9 mouse cellular contexts compared by ENCODE assay signal in genomic region chr7:49450261-49451141, GRCm38 (mm10).
A peak's percentile ranks its signal among the peaks of the same experiment; 100 is the strongest.
DNase-seq lines count a peak whose midpoint lies in the region; ATAC-seq and TF ChIP-seq lines count a peak whose summit lies in the region.
"Had no signal": no experiment of that assay in that cellular context is flagged by ENCODE, and none has a peak within 500 bp of the region (broad histone marks: within the 10 kb centered on the region; RNA-seq: fewer than 3 reads in every experiment).

No protein-coding gene starts in this region.

- no peaks in the 10 kb centered on the region for H3K27me3 ChIP-seq in lung, embryonic 14.5 days (ENCODE audit: insufficient read depth, low read length)
- H3K27me3 ChIP-seq in embryonic facial prominence, embryonic 12.5 days: peaks cover 14% of the 10 kb centered on the region
- H3K27me3 ChIP-seq in intestine, embryonic 16.5 days (replicated peaks; ENCODE audit: control insufficient read depth, insufficient read depth, low read length): no peaks in the 10 kb centered on the region

- 6% methylated on average over 22 of the region's 22 CpGs for WGBS in lung, embryonic 14.5 days
- WGBS in embryonic facial prominence, embryonic 12.5 days: 6% methylated on average over 22 of the region's 22 CpGs
- WGBS in intestine, embryonic 16.5 days: 28% methylated on average over 22 of the region's 22 CpGs

- H3K9me3 ChIP-seq in lung, embryonic 14.5 days (ENCODE audit: low read depth, low read length): no peaks in the 10 kb centered on the region
- no peaks in the 10 kb centered on the region for H3K9me3 ChIP-seq in embryonic facial prominence, embryonic 12.5 days
- no peaks in the 10 kb centered on the region for H3K9me3 ChIP-seq in intestine, embryonic 16.5 days (ENCODE audit: control insufficient read depth, low read length)

- H3K27ac ChIP-seq in lung, embryonic 14.5 days (ENCODE audit: low read depth): peak overlapping the region; percentile 76
- H3K27ac ChIP-seq in embryonic facial prominence, embryonic 12.5 days: peak overlapping the region; percentile 73
- peak overlapping the region; percentile 82 for H3K27ac ChIP-seq in intestine, embryonic 16.5 days (ENCODE audit: low read length)

- peak; percentile 76 for DNase-seq in lung, embryonic 14.5 days
- no peak for DNase-seq in lung, postnatal 14 days
- peak; percentile 52 for DNase-seq in neural tube, embryonic 10.5 days (ENCODE audit: extremely low spot score, low spot score)
- no peak for DNase-seq in cerebellum, postnatal 14 days
- no peak for DNase-seq in testis, postnatal 10 days (ENCODE audit: low spot score)
- DNase-seq in layer of hippocampus, postnatal 36 days: no peak

- H3K36me3 ChIP-seq in lung, embryonic 14.5 days (ENCODE audit: insufficient read depth): peaks cover 7% of the 10 kb centered on the region; the same call in 1 of the 2 replicates
- no peaks in the 10 kb centered on the region for H3K36me3 ChIP-seq in embryonic facial prominence, embryonic 12.5 days
- peaks cover 9% of the 10 kb centered on the region; the same call in 1 of the 2 replicates for H3K36me3 ChIP-seq in intestine, embryonic 16.5 days (ENCODE audit: control insufficient read depth, insufficient read depth, low read length)

- H3K4me1 ChIP-seq in lung, embryonic 14.5 days (ENCODE audit: insufficient read depth): peaks cover 9% of the 10 kb centered on the region
- H3K4me1 ChIP-seq in embryonic facial prominence, embryonic 12.5 days: peaks cover 32% of the 10 kb centered on the region
- peaks cover 12% of the 10 kb centered on the region; the same call in 1 of the 2 replicates for H3K4me1 ChIP-seq in intestine, embryonic 16.5 days (ENCODE audit: control insufficient read depth, insufficient read depth, low read length)

- peak overlapping the region; percentile 27 for H3K4me3 ChIP-seq in lung, embryonic 14.5 days (ENCODE audit: low read depth, low read length)
- peak overlapping the region; percentile 12; the same call in 1 of the 2 replicates for H3K4me3 ChIP-seq in embryonic facial prominence, embryonic 12.5 days
- H3K4me3 ChIP-seq in intestine, embryonic 16.5 days (ENCODE audit: low read length): peak overlapping the region; percentile 27
- H3K4me3 ChIP-seq: myocyte had no signal

- peak overlapping the region; percentile 61 for H3K4me2 ChIP-seq in lung, embryonic 14.5 days
- H3K4me2 ChIP-seq in embryonic facial prominence, embryonic 12.5 days (replicated peaks): peak overlapping the region; percentile 46
- peak overlapping the region; percentile 33 for H3K4me2 ChIP-seq in intestine, embryonic 16.5 days (ENCODE audit: low read depth, low read length)

- peak overlapping the region; percentile 46 for H3K9ac ChIP-seq in lung, embryonic 14.5 days
- peak overlapping the region; percentile 27; the same call in 1 of the 2 replicates for H3K9ac ChIP-seq in embryonic facial prominence, embryonic 12.5 days
- H3K9ac ChIP-seq in intestine, embryonic 16.5 days (ENCODE audit: low read depth, low read length): peak overlapping the region; percentile 39; the same call in 1 of the 2 replicates

- peak; percentile 85 for ATAC-seq in lung, embryonic 14.5 days (ENCODE audit: insufficient read depth)
- ATAC-seq in embryonic facial prominence, embryonic 12.5 days (ENCODE audit: insufficient number of reproducible peaks, insufficient read depth, low FRiP score, low TSS enrichment): peak; percentile 63; the same call in 1 of the 2 replicates
- peak; percentile 88 for ATAC-seq in intestine, embryonic 16.5 days

- no peak for TF ChIP-seq CTCF in lung, embryonic 14.5 days (IDR thresholded peaks at IDR 0.05; ENCODE audit: low read depth)

Comparison
In these comparisons a context has a peak if more than half of its experiments do, and no peak if none do; other contexts are left out.
1. DNase-seq: peak in lung, embryonic 14.5 days (single experiment) and neural tube, embryonic 10.5 days (single experiment); none in lung, postnatal 14 days (single experiment), cerebellum, postnatal 14 days (0 of 2), testis, postnatal 10 days (single experiment) and layer of hippocampus, postnatal 36 days (0 of 2).
2. Peak in every context shown above with its lines, with median percentiles within 50 percentile points of each other: ATAC-seq, H3K27ac ChIP-seq, H3K4me2 ChIP-seq, H3K4me3 ChIP-seq and H3K9ac ChIP-seq.